Mouse (Mus musculus): ENCODE measurements around the gene Clrn3. TPM values are rescaled to one million over a fixed set of nuclear protein-coding genes. Genes with fewer than 3 reads are reported as not detected.
"Not testable (repeated sequence)": the region's sequence is repeated elsewhere in the genome, so short reads cannot be mapped to it uniquely, and the experiment has no call there.

Gene Clrn3
- not detected in 2 replicates for total RNA-seq (2014; rRNA removed)
- polyA plus RNA-seq (2012; rRNA removed) = 0.02 TPM in 1 of 2 replicates, not detected in the other

GRCm38 (mm10) chr7:135528515-135528914 lies at the start of gene Clrn3:
Clrn3 (minus strand) TSS chr7:135528654.
- no peak for DNase-seq (ENCODE audit: extremely low read depth, low read depth, low spot score)
- no peak within 1 kb of the TSS for H3K9ac ChIP-seq (ENCODE audit: low read depth, low read length)
- no peaks in the 10 kb centered on the region for H3K79me2 ChIP-seq (ENCODE audit: control insufficient read depth, insufficient read depth, low read length)
- WGBS = 80% methylated on average over 7 of the region's 7 CpGs
- no peaks in the 10 kb centered on the region for H3K4me1 ChIP-seq (ENCODE audit: control insufficient read depth, insufficient read depth, low read length)
- H3K4me3 ChIP-seq (ENCODE audit: insufficient read depth, low read depth, low read length) = no peak within 1 kb of the TSS
- TF ChIP-seq POLR2A (IDR thresholded peaks at IDR 0.05; ENCODE audit: extremely low read depth, insufficient read depth, low read length) (no peak), CTCF (IDR thresholded peaks at IDR 0.05; ENCODE audit: low read depth, low read length) (no peak)
- no peaks in the 10 kb centered on the region for H3K36me3 ChIP-seq (ENCODE audit: control insufficient read depth, insufficient read depth, low read length)
- no peaks in the 10 kb centered on the region for H3K27me3 ChIP-seq (ENCODE audit: control insufficient read depth, insufficient read depth, low read length)
- H3K27ac ChIP-seq (replicated peaks; ENCODE audit: insufficient read depth, low read depth, low read length) = no peak within 1 kb of the TSS

- Histone ChIP-seq H3K79me2 (ENCODE audit: control insufficient read depth, insufficient read depth, low read length) (no peaks in the 10 kb centered on the region), H3K9ac (ENCODE audit: low read depth, low read length) (no peak overlapping the region), H3K27ac (replicated peaks; ENCODE audit: insufficient read depth, low read depth, low read length) (no peak overlapping the region), H3K4me3 (ENCODE audit: insufficient read depth, low read depth, low read length) (no peak overlapping the region), H3K27me3 (ENCODE audit: control insufficient read depth, insufficient read depth, low read length) (no peaks in the 10 kb centered on the region), H3K4me1 (ENCODE audit: control insufficient read depth, insufficient read depth, low read length) (no peaks in the 10 kb centered on the region), H3K36me3 (ENCODE audit: control insufficient read depth, insufficient read depth, low read length) (no peaks in the 10 kb centered on the region)
- TF ChIP-seq CTCF (IDR thresholded peaks at IDR 0.05; ENCODE audit: low read depth, low read length) (no peak), POLR2A (IDR thresholded peaks at IDR 0.05; ENCODE audit: extremely low read depth, insufficient read depth, low read length) (no peak)
- DNase-seq (ENCODE audit: extremely low read depth, low read depth, low spot score) = no peak
- WGBS = 83% methylated on average over 3 of the region's 3 CpGs
Measured at GRCm38 (mm10) chr7:135576329-135576728, 47.9 kb upstream of the Clrn3 start.

- H3K27ac ChIP-seq (replicated peaks; ENCODE audit: insufficient read depth, low read depth, low read length); H3K4me1 ChIP-seq (ENCODE audit: control insufficient read depth, insufficient read depth, low read length): not testable (repeated sequence)
- 76% methylated on average over 7 of the region's 7 CpGs for WGBS
Measured at GRCm38 (mm10) chr7:135575319-135576069, 47.0 kb upstream of the Clrn3 start.

GRCm38 (mm10) chr7:135571951-135572559 lies 43.6 kb upstream of the Clrn3 start:
- no peak for DNase-seq (ENCODE audit: extremely low read depth, low read depth, low spot score)
- H3K79me2 ChIP-seq (ENCODE audit: control insufficient read depth, insufficient read depth, low read length) = no peaks in the 10 kb centered on the region

More at GRCm38 (mm10) chr7:135575319-135576069, 47.0 kb upstream of the Clrn3 start:
- not testable (repeated sequence) for DNase-seq (ENCODE audit: extremely low read depth, low read depth, low spot score); H3K4me3 ChIP-seq (ENCODE audit: insufficient read depth, low read depth, low read length); H3K9ac ChIP-seq (ENCODE audit: low read depth, low read length); H3K79me2 ChIP-seq (ENCODE audit: control insufficient read depth, insufficient read depth, low read length); H3K27me3 ChIP-seq (ENCODE audit: control insufficient read depth, insufficient read depth, low read length); H3K36me3 ChIP-seq (ENCODE audit: control insufficient read depth, insufficient read depth, low read length)

GRCm38 (mm10) chr7:135571392-135571791 lies 42.9 kb upstream of the Clrn3 start:
- Histone ChIP-seq H3K27ac (replicated peaks; ENCODE audit: insufficient read depth, low read depth, low read length) (no peak overlapping the region), H3K79me2 (ENCODE audit: control insufficient read depth, insufficient read depth, low read length) (no peaks in the 10 kb centered on the region), H3K4me3 (ENCODE audit: insufficient read depth, low read depth, low read length) (no peak overlapping the region), H3K4me1 (ENCODE audit: control insufficient read depth, insufficient read depth, low read length) (no peaks in the 10 kb centered on the region), H3K36me3 (ENCODE audit: control insufficient read depth, insufficient read depth, low read length) (no peaks in the 10 kb centered on the region), H3K27me3 (ENCODE audit: control insufficient read depth, insufficient read depth, low read length) (no peaks in the 10 kb centered on the region), H3K9ac (ENCODE audit: low read depth, low read length) (no peak overlapping the region)
- TF ChIP-seq CTCF (IDR thresholded peaks at IDR 0.05; ENCODE audit: low read depth, low read length) (no peak), POLR2A (IDR thresholded peaks at IDR 0.05; ENCODE audit: extremely low read depth, insufficient read depth, low read length) (no peak)
- DNase-seq (ENCODE audit: extremely low read depth, low read depth, low spot score) = no peak

More at GRCm38 (mm10) chr7:135571951-135572559, 43.6 kb upstream of the Clrn3 start:
- Histone ChIP-seq H3K9ac (ENCODE audit: low read depth, low read length) (no peak overlapping the region), H3K27me3 (ENCODE audit: control insufficient read depth, insufficient read depth, low read length) (no peaks in the 10 kb centered on the region), H3K36me3 (ENCODE audit: control insufficient read depth, insufficient read depth, low read length) (no peaks in the 10 kb centered on the region), H3K4me3 (ENCODE audit: insufficient read depth, low read depth, low read length) (no peak overlapping the region), H3K27ac (replicated peaks; ENCODE audit: insufficient read depth, low read depth, low read length) (no peak overlapping the region), H3K4me1 (ENCODE audit: control insufficient read depth, insufficient read depth, low read length) (no peaks in the 10 kb centered on the region)
- 79% methylated on average over 10 of the region's 10 CpGs for WGBS
- TF ChIP-seq CTCF (IDR thresholded peaks at IDR 0.05; ENCODE audit: low read depth, low read length) = no peak
- no peak for TF ChIP-seq POLR2A (IDR thresholded peaks at IDR 0.05; ENCODE audit: extremely low read depth, insufficient read depth, low read length)

- H3K4me1 ChIP-seq (ENCODE audit: control insufficient read depth, insufficient read depth, low read length) = no peaks in the 10 kb centered on the region
- no peaks in the 10 kb centered on the region for H3K27me3 ChIP-seq (ENCODE audit: control insufficient read depth, insufficient read depth, low read length)
- no peak for TF ChIP-seq POLR2A (IDR thresholded peaks at IDR 0.05; ENCODE audit: extremely low read depth, insufficient read depth, low read length)
- DNase-seq (ENCODE audit: extremely low read depth, low read depth, low spot score) = no peak
- no peak overlapping the region for H3K9ac ChIP-seq (ENCODE audit: low read depth, low read length)
- no peaks in the 10 kb centered on the region for H3K36me3 ChIP-seq (ENCODE audit: control insufficient read depth, insufficient read depth, low read length)
- 88% methylated on average over 2 of the region's 2 CpGs for WGBS
- no peak overlapping the region for H3K4me3 ChIP-seq (ENCODE audit: insufficient read depth, low read depth, low read length)
- no peaks in the 10 kb centered on the region for H3K79me2 ChIP-seq (ENCODE audit: control insufficient read depth, insufficient read depth, low read length)
- no peak overlapping the region for H3K27ac ChIP-seq (replicated peaks; ENCODE audit: insufficient read depth, low read depth, low read length)
Measured at GRCm38 (mm10) chr7:135568550-135568949, 40.1 kb upstream of the Clrn3 start.
